Mouse (Mus musculus): ENCODE results near the gene Morc3. TPM values are rescaled to one million over a fixed set of nuclear protein-coding genes. Genes with fewer than 3 reads are reported as not detected.

The Morc3 gene
- polyA plus RNA-seq, 1 experiment, result 30.8 TPM

GRCm38 (mm10) chr16:93888481-93888880 is 56.6 kb downstream of the Morc3 start:
- TF ChIP-seq POLR2A (IDR thresholded peaks at IDR 0.05; ENCODE audit: borderline replicate concordance, extremely low read depth, insufficient read depth, insufficient read length, poor library complexity, severe bottlenecking) (no peak), CTCF (IDR thresholded peaks at IDR 0.05; ENCODE audit: borderline replicate concordance, extremely low read depth, insufficient read depth, insufficient read length) (no peak)
- no peak for DNase-seq (ENCODE audit: low read depth)

- no peak for TF ChIP-seq CTCF (IDR thresholded peaks at IDR 0.05; ENCODE audit: borderline replicate concordance, extremely low read depth, insufficient read depth, insufficient read length)
- DNase-seq (ENCODE audit: low read depth), result no peak
Measured at GRCm38 (mm10) chr16:93890948-93891604, 59.2 kb downstream of the Morc3 start.

GRCm38 (mm10) chr16:93893285-93893684 is 61.4 kb downstream of the Morc3 start:
- TF ChIP-seq CTCF (IDR thresholded peaks at IDR 0.05; ENCODE audit: borderline replicate concordance, extremely low read depth, insufficient read depth, insufficient read length) (no peak), POLR2A (IDR thresholded peaks at IDR 0.05; ENCODE audit: borderline replicate concordance, extremely low read depth, insufficient read depth, insufficient read length, poor library complexity, severe bottlenecking) (no peak)
- DNase-seq (ENCODE audit: low read depth), result no peak

GRCm38 (mm10) chr16:93903027-93903426 is 71.1 kb downstream of the Morc3 start:
- DNase-seq (ENCODE audit: low read depth), result no peak
- TF ChIP-seq POLR2A (IDR thresholded peaks at IDR 0.05; ENCODE audit: borderline replicate concordance, extremely low read depth, insufficient read depth, insufficient read length, poor library complexity, severe bottlenecking) (no peak), CTCF (IDR thresholded peaks at IDR 0.05; ENCODE audit: borderline replicate concordance, extremely low read depth, insufficient read depth, insufficient read length) (peak; percentile 38; the same call in 1 of the 2 replicates)

- peak; percentile 75 for DNase-seq (ENCODE audit: low read depth)
- no peak for TF ChIP-seq POLR2A (IDR thresholded peaks at IDR 0.05; ENCODE audit: borderline replicate concordance, extremely low read depth, insufficient read depth, insufficient read length, poor library complexity, severe bottlenecking)
- TF ChIP-seq CTCF (IDR thresholded peaks at IDR 0.05; ENCODE audit: borderline replicate concordance, extremely low read depth, insufficient read depth, insufficient read length), result peak; percentile 96
Measured at GRCm38 (mm10) chr16:93906156-93907014, 74.5 kb downstream of the Morc3 start.

- TF ChIP-seq POLR2A (IDR thresholded peaks at IDR 0.05; ENCODE audit: borderline replicate concordance, extremely low read depth, insufficient read depth, insufficient read length, poor library complexity, severe bottlenecking) (no peak), CTCF (IDR thresholded peaks at IDR 0.05; ENCODE audit: borderline replicate concordance, extremely low read depth, insufficient read depth, insufficient read length) (no peak)
- DNase-seq (ENCODE audit: low read depth), result no peak
Measured at GRCm38 (mm10) chr16:93907761-93908160, 75.8 kb downstream of the Morc3 start.

GRCm38 (mm10) chr16:93908196-93908595 is 76.3 kb downstream of the Morc3 start:
- no peak for TF ChIP-seq CTCF (IDR thresholded peaks at IDR 0.05; ENCODE audit: borderline replicate concordance, extremely low read depth, insufficient read depth, insufficient read length)
- no peak for TF ChIP-seq POLR2A (IDR thresholded peaks at IDR 0.05; ENCODE audit: borderline replicate concordance, extremely low read depth, insufficient read depth, insufficient read length, poor library complexity, severe bottlenecking)
- no peak for DNase-seq (ENCODE audit: low read depth)

- no peak for TF ChIP-seq CTCF (IDR thresholded peaks at IDR 0.05; ENCODE audit: borderline replicate concordance, extremely low read depth, insufficient read depth, insufficient read length)
- no peak for TF ChIP-seq POLR2A (IDR thresholded peaks at IDR 0.05; ENCODE audit: borderline replicate concordance, extremely low read depth, insufficient read depth, insufficient read length, poor library complexity, severe bottlenecking)
- DNase-seq (ENCODE audit: low read depth), result no peak
Measured at GRCm38 (mm10) chr16:93909936-93910335, 78.0 kb downstream of the Morc3 start.

- TF ChIP-seq POLR2A (IDR thresholded peaks at IDR 0.05; ENCODE audit: borderline replicate concordance, extremely low read depth, insufficient read depth, insufficient read length, poor library complexity, severe bottlenecking) (no peak), CTCF (IDR thresholded peaks at IDR 0.05; ENCODE audit: borderline replicate concordance, extremely low read depth, insufficient read depth, insufficient read length) (no peak)
- no peak for DNase-seq (ENCODE audit: low read depth)
Measured at GRCm38 (mm10) chr16:93910735-93911665, 79.1 kb downstream of the Morc3 start.

- DNase-seq (ENCODE audit: low read depth), result peak; percentile 30
Measured at GRCm38 (mm10) chr16:93912158-93912557, 80.2 kb downstream of the Morc3 start.

GRCm38 (mm10) chr16:93912808-93913207 is 80.9 kb downstream of the Morc3 start:
- DNase-seq (ENCODE audit: low read depth), result no peak
- TF ChIP-seq CTCF (IDR thresholded peaks at IDR 0.05; ENCODE audit: borderline replicate concordance, extremely low read depth, insufficient read depth, insufficient read length), result no peak
- no peak for TF ChIP-seq POLR2A (IDR thresholded peaks at IDR 0.05; ENCODE audit: borderline replicate concordance, extremely low read depth, insufficient read depth, insufficient read length, poor library complexity, severe bottlenecking)

More at GRCm38 (mm10) chr16:93912158-93912557, 80.2 kb downstream of the Morc3 start:
- TF ChIP-seq CTCF (IDR thresholded peaks at IDR 0.05; ENCODE audit: borderline replicate concordance, extremely low read depth, insufficient read depth, insufficient read length) (no peak), POLR2A (IDR thresholded peaks at IDR 0.05; ENCODE audit: borderline replicate concordance, extremely low read depth, insufficient read depth, insufficient read length, poor library complexity, severe bottlenecking) (no peak)
